Mouse (Mus musculus): ENCODE results near the gene Rhbdf1.

Rhbdf1 gene

DNA sequence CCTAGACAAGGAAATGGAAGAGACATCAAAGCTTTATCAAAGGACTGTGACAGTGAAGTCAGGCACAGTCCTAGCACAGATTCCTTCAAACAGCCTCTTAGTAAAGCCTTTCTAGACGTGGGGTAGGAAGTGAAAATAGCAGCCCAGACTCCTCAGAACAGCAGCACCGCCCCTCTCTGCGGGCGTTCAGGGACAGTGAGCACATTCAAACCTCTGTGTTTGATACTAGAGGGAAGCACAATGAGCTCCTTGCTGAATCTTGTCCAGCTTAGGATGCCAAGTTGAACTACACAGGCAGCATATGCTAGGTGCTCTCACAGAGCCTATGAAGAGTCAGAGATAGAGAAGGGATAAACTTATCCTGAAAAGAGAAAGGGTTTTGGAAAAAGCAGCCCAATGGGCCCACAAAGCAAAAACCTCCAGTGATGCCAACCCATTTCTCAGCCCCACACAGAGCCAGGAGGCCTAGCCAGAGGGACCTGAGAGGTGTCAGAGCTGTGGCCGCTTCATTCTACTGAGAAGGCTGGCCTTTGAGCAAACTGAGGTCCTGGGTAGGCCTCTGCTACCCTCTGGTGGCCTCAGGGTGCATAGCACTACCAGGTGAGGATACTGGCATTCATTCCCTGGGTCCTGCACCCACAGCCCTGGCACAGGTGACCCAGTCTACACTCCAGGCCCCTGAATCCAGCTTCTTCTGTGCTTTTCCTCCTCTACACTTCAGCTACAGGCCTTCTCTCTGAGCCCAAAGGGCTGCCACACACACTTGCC lies 16.2 kb upstream of the Rhbdf1 start:
- peak; percentile 82 to 87 for DNase-seq

DNA sequence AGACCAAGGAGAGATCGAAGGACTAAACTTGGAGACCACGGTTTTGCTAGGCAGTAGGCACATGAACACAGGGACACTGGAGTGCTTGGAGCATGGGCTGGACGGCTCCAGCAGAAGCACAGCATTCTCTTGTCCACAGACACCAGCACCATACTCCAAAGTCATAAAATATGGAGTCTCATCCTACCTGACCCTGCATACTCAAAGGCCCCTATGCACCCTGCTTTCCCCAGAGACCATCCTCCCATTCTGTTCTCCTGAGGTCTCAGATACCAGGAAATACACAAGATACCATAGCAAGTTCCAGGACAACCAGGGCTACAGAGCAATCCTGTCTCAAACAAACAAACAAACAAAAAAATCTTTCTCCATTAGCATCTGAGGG lies 15.3 kb upstream of the Rhbdf1 start:
- DNase-seq: no peak

DNA sequence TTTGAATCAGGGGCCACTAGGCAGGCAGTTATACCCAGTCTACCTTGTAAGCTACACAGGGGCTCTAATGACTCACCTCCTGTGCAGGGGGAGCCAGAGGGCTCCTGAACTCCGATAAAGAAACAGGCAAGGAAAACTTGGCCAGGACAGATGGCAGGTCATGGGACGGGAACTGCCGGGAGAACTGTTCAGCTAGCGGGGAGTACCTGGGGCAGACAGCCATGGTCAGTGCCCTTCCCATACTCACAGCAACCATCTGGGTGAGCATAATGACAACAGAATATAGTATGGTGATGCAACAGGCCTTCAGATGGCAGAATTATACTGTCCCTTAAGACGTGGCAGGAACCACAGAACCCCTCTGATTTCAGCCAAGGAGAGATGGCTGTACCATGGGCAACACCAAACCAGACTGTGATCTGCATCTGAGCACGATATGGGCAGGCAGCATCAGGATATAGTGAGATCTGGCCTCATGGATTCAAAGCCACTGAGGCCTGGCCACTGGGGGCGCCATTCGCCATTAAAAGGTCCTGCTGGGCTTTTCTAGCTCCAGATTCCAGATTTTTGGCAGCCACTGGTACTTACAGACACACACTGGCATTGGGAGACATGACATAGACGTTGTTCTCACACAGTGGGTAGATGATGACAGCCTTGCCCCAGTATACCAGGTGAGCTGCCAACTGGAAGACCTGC lies 14.8 kb upstream of the Rhbdf1 start:
- peak; percentile 72 to 78 for DNase-seq

DNA sequence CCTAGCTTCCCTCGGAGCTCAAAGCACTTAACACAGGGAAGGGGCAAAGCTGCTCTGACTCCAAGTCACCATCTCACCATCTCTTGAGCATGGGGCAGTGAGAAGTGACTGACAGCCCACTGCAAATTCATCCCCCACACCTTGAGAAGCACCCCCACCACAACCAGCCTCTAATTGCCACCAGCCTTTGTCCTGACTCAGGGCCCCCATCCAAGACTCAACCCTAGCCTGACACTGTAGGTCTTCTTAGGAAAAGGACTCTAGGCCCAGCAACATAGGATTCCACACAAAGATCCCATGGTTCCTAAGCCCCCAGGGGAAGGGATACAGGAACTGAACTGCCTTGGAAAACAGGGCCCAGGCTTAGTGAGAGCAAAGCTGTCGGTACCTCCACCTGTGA lies 14.0 kb upstream of the Rhbdf1 start:
- DNase-seq: peak; percentile 4 to 32

DNA sequence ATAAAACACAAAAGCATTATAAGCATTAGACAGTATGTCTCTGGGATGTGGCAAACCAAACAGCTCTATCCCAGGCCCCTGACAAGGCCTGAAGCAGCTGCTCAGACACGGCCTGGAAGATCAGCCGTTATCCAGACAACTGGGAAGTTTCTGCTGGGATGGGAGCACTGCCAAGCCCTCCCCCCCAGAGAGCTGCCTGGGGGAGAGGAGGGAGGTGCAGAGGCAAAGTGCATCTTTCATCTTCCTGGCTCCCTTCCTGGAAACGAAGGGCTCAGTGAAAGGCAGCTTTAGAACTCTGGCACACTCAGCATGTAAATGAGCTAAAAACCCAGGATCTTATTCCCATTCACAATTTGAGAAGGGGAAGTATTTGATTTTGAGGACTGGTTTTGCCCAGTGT lies 13.5 kb upstream of the Rhbdf1 start:
- peak; percentile 50 to 54 for DNase-seq

DNA sequence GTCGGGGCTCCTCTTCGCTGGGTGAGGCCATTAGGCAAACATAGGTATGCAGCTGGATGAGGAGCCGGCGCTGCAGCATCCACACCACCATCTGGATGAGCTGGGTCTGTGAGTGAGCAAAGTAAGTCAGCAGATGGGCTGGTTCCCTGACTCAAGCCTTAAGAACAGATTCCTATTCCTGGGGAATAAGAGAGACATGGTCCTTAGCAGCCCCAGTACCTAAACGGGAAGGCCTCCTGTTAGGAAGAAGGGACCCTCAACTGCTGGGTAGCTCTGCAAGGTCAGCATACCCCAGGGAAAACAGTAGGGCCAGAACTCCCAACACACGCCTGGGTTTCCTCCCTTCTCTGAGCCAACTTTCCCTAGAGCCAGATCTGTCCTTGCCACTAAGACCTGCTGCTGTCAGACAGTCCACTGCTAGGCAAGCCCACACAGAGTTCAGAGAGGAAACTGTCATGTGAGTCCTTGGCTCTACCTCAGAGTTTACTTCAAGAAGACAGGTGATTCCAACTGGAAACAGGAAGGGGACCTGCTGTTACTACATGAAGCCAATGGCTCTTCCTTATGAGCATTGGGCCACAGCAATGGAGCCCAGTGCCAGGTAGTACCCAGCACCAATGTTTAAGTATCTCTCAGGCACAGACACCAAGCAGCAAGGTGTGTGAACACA lies 12.9 kb upstream of the Rhbdf1 start:
- peak in 1 of 2 experiments; percentile 8 for DNase-seq

DNA sequence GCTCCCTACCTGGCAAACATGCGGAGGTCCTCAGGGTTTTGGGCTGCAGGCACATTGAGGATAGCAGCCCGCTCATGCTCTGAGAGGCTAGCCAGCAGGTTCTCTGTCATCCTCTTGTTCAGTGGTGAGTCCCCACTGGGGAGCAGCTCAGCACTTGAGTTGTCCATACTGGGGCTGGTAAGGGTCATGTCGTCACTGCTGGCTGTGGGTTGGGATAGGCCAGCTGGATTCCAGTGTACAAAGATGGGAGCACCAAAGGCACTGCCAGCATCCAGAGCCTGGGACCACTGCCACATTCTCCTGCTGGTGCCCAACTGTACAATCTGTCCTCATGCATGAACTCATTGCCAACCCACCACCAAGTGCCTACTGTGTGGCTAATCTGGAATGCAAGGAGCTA lies 11.8 kb upstream of the Rhbdf1 start:
- peak in 1 of 2 experiments; percentile 52 for DNase-seq

DNA sequence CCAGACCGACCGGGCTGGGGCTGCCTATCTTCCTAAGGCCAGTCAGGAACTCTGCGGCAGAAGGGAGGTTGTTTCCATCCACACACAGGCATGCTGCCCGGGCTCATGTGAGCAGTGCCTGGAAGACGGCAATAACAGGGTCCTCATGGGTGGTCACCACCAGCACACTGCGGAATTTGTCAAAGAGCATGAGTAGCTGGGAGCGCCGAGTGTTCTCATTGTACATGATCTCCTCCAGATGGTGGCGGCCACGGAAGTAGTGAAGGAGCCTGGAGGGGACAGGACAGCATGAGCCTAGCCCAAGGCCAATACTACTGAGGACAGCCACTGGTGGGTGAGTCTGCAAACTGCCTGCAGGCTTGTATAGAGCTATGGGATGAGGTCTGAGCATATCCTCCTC lies 10.7 kb upstream of the Rhbdf1 start:
- peak; percentile 45 to 49 for DNase-seq

DNA sequence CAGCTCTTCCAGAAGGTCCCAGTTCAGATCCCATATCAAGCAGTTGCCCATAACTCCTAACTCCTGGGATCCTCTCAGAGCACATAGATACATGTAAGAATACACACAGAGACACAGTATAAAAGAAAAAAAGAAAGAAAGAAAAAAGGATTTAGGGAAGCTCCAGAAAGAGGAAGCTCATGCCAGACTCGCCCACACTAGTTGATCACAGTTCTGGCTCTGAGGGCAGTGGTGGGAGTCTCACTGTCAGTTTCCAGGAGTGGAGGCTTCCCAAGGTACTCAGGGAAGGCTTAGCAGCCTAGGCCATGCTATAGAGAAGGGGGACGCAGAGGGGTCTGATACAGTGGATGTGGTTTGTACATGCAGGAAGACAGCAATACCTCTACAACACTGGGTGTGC lies 9.0 kb upstream of the Rhbdf1 start:
- DNase-seq: no peak

DNA sequence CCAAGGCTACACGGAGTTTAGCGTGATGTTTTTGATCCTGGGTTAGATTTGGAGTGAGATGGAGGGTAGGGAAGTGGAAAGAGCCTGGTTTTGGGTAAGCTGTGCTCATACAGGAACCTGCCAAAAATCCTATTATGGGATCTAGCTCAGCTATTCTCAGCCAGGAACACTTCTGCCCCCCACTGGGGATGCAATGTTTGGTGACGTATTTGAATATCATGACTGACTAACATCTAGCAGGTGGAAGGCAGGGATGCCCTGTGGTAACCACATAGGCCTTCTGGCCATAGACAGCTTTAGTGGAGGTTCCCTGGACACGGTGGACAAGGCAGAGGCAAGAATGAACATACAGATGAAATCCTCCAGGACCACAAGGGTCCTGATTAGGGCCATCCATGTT lies 8.1 kb upstream of the Rhbdf1 start:
- peak; percentile 64 to 74 for DNase-seq

DNA sequence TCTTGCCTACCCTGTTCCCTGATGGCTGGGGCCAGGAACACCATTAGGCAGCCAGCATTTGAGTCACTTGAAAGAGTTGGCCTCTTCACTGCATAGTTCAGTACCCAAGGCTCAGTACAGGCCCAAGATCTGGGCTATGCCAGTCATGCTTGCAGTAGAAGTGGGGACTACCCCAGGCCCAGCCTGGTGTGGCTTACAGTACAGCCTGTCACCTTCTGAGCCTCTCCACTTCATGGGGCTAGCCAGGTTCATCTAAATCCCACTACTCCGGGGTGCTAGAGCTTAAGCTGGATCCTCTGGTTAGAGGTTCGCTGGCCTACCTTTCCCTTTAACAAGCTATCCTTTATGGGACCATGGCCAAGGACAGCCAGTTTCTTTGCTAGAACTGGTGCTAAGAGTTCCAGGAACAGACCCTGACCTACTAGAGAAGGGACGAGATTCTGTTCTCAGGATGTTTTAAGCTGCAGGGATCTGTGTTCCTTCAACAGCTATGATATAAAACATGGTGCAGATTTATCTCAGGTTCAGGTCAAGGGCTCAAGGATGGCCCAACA lies 6.3 kb upstream of the Rhbdf1 start:
- DNase-seq: no peak

DNA sequence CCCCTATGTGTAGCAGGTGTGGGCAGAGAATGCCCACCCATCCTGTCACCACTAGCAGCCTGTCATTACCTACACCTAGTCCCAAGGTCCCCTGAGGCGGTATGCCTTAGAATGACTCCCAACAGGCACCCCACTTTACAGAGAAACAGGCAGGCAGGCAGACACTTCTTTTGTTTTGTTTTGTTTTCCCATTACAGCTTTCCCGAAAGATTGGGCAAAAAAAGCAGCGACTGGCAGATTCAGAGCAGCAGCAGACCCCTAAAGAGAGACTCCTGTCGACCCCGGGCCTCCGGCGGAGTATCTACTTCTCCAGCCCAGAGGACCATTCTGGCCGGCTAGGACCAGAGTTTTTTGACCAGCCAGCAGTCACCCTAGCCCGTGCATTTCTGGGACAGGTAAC lies 5.5 kb upstream of the Rhbdf1 start:
- no peak for DNase-seq

DNA sequence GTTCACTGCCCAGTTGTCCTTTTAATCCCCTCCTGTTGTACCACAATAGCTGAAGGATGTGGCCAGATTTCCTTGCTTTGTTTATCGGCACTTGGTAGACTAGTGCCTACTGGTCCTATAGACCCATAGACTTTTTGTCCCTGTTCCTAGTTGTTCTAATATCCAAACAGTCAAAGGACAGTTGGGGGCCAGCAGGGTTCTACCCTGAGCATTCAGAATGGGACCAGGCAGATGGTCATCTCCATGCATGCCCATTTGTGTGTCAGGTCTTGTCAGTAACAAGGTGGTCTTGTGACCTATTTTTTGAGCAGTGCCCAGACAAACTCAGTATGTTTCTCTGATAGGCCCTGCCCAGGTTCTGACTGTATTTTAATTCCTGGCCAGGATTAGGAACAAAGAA lies 4.9 kb upstream of the Rhbdf1 start:
- peak; percentile 55 to 59 for DNase-seq

DNA sequence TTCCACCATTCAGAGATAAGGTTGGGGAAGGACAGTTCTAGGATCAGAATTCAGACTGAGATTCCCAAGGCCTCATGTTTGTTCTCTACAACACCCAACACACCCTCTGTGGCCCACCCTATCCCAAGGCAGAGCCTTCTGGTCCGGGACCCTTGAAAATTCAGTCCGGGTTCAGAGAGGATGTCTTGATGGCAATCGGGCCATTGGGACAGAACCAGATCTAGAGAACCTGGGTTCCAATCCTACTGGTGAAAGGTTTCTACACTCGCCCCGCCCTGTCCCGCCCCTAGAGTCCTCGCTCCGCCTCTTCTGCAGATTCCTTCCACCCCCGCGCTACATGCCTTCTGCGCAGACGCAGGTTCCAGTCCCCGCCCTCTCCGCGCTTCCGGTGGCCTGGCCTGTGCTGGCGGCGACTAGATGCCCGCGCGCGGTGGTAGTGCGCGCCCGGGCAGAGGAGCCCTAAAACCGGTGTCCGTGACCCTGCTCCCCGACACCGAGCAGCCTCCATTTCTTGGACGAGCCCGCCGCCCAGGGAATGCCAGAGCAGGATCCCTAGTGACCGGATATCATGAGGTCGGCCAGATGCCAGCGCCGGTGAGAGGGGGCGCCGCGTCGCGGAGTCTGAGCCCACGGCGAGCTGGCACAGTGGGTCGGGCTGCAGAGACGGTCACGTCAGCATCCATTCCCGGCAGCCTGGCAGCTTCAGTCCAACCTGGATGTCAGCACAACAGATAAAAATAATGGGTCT lies 4.2 kb upstream of the Rhbdf1 start, which contains the start of gene Mpg:
Gene Mpg, plus strand, starts transcription at position 382 of the 748 bp plus-strand sequence.
- DNase-seq: peak; percentile 91 to 92

DNA sequence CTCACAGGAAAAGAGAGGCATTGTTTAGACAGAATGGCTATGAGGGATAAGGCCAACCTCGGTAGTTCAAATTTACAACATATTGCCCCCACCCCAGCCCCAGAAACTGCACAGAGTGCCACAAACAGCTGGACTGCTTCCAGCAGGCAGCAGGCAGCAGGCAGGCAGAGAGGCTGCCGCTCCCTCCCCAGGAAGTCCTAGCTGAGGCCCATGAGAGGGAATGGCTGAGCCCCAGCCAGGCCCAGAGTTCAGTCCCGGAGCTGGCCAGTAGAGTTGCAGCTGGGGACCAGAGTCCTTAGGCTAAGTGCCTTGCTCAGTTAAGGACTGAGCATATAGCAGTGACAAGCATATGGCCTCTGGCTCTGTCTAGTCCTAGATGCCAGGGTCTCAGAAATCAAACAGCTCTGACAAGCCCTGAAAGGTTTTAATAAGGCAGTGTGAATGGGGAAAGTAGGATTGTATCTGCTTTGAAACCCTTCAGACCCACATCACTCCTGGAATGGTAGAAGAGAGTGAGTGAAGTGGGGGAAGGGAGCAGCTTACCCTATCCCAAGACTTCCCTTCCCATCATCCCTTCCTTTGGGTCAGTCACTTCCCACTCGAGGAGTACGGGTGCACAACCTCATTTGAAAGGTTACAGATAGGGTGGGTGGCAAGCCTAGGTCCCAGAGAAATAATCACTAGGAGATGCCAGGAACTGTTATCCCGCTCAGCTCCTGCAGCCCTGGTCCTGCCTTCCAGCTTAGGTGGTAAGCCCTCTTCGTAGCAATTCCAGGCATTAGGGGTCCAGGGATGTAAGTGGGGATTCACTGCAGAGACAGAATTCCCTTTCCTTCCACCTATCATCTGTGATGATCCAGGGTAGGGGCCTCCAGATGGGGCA lies 3.4 kb upstream of the Rhbdf1 start:
- DNase-seq: peak in 1 of 2 experiments; percentile 40

DNA sequence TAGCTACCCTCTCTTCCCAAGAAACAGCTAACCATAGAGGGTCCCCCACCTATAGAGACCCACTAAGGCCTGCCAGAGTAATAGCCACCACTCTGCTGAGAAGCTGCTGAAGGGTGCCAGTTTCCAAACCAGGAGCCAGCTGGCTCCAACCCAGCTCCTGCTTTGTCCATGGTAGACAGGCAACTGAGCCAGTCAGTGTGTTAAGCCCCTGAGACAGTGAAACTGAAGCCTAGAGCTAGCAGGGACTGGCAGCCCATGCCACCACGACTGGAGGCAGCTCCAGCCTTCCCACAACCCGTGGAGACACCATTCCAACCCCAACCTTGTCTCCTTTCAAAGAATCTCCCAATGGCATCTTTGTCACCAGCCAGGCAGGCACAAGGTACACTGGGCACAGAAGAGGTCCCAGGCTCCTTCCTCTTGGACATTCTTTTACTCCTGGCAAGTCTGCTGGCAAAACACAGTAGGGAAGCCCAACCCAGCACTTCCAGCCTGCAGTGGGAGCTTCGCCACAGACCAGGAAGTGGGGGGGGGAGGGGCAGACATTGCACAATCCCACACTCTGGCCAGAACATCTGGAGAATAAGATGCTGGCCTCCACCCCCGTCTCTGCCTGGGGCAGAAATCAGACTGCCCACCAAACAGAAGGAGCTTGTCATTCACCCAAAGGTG lies 2.5 kb upstream of the Rhbdf1 start:
- no peak for DNase-seq

DNA sequence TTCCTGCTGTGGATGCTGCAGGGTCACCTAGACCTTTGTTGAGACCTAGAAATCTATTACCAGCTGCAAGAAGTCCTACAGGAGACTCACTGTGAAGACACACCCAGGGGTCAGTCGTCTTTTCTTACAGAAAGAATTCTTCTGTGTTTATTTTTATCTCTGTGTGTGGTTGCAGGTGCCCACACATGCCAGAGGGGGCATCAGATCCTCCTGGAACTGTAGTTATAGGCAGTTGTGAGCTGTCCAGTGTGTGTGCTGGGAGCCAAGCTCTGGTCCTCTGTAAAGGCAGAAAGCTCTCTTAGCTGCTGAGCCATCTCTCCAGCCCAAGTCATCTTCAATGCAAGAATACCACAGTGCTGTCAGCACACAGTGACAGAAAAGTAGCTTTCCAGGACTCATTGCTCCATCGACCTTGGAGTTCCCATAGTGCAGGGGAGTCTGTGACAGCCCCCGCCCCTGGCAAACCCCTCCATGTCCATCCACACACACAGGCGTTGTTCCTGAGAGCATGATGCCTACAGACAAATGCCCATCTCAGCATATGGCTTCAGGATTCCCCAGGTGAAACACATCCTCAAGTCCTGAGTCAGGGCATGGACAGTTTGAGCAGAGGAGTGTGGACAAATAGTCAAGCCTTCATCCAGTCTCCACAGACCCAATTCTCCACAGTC lies 1.3 kb upstream of the Rhbdf1 start:
- no peak for DNase-seq

DNA sequence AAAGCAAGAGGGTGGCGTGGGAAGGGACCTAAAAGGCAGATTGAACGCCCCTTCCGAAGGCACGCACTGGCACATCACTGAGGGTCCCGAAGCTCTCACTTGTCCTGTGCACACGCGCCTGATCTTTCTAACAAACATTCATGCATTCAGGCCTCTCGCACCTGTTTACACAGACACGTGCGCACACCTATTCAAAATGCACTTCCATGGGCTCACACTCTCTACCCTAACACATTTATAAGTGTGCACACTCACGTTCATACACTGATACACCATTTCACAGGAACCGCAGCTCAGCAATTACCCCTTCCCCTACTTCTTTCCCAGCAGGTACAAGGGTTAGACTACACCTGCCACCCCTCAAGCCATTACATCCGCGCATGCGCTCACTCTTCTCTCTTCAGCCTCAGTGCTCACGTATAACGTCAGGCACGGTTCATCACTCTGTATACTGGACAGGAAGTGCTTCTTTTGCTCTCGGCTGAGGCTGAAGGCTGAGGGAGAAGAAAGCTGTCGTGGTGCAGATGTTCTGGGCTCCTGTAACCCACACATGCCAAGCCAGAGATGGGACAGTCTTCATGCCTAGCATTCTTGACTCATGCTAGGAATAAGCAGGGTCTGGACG lies 582 bp upstream of the Rhbdf1 start:
- DNase-seq: peak in 1 of 2 experiments; percentile 44

DNA sequence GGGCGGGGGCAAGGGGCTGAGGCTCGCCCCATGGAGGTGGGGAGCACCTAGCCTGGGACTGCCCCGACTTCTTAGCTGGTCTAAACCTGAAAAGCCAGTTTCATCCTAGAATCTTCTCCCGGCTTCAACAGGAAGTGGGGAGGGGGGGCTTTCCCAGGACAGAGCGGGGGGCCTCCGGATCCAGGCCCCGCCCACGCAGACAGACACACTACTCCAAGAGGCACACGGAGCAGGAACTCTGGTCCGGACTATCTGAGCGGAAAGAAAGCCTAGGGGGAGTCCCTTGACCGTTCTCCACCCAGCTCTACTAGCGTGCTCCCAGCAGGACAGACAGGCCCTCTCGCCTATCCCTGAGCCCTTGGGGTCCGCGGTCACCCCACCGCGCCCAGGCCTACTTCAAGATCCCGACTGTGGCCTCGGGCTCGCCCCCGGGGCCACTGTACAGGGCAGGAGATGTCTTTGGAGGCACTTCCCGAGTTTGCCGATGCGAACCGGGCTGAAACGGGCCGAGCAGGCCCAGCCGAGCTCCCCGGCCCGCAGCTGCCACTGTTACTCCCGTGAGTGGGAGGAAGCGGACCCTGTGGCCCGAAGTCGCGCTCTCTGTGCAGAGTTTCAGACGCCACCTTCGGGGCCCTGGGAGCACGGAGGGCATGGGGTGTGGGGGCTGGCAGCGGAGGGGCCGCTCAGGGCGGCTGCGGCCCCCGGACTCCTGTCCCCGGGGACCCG lies 712 bp downstream of the Rhbdf1 start:
- DNase-seq: peak in 1 of 2 experiments; percentile 61
